Mouse (Mus musculus): ENCODE results near the gene Cflar.
A peak's percentile ranks its signal among the peaks of the same experiment; 100 is the strongest.
"Not testable (repeated sequence)": the region's sequence is repeated elsewhere in the genome, so short reads cannot be mapped to it uniquely, and the experiment has no call there.

The Cflar gene

GRCm38 (mm10) chr1:58711365-58712016 lies at the start of gene Cflar:
Gene Cflar (plus strand): TSS chr1:58711508.
- peak; percentile 85 for DNase-seq (ENCODE audit: low read depth)

- DNase-seq (ENCODE audit: low read depth), result not testable (repeated sequence)
These were observed 48.6 kb upstream of the Cflar start for GRCm38 (mm10) chr1:58662671-58663070.

GRCm38 (mm10) chr1:58663365-58663764 lies 47.9 kb upstream of the Cflar start:
- peak; percentile 41 for DNase-seq (ENCODE audit: low read depth)

GRCm38 (mm10) chr1:58668191-58668590 lies 43.1 kb upstream of the Cflar start:
- no peak for DNase-seq (ENCODE audit: low read depth)

- not testable (repeated sequence) for DNase-seq (ENCODE audit: low read depth)
These were observed 41.7 kb upstream of the Cflar start for GRCm38 (mm10) chr1:58669635-58670034.

- no peak for DNase-seq (ENCODE audit: low read depth)
These were observed 39.2 kb upstream of the Cflar start for GRCm38 (mm10) chr1:58672116-58672515.

GRCm38 (mm10) chr1:58675011-58675410 lies 36.3 kb upstream of the Cflar start:
- no peak for DNase-seq (ENCODE audit: low read depth)

GRCm38 (mm10) chr1:58677575-58677974 lies 33.7 kb upstream of the Cflar start:
- DNase-seq (ENCODE audit: low read depth), result peak; percentile 74

GRCm38 (mm10) chr1:58678412-58678811 lies 32.9 kb upstream of the Cflar start:
- DNase-seq (ENCODE audit: low read depth), result peak; percentile 66

GRCm38 (mm10) chr1:58689426-58689825 lies 21.9 kb upstream of the Cflar start:
- no peak for DNase-seq (ENCODE audit: low read depth)

- no peak for DNase-seq (ENCODE audit: low read depth)
These were observed 21.1 kb upstream of the Cflar start for GRCm38 (mm10) chr1:58690006-58690744.

GRCm38 (mm10) chr1:58690834-58691488 lies 20.3 kb upstream of the Cflar start:
- DNase-seq (ENCODE audit: low read depth), result not testable (repeated sequence)

- DNase-seq (ENCODE audit: low read depth), result not testable (repeated sequence)
These were observed 19.6 kb upstream of the Cflar start for GRCm38 (mm10) chr1:58691718-58692117.

- no peak for DNase-seq (ENCODE audit: low read depth)
These were observed 17.6 kb upstream of the Cflar start for GRCm38 (mm10) chr1:58693696-58694095.

GRCm38 (mm10) chr1:58695810-58696209 lies 15.5 kb upstream of the Cflar start, which contains the start of gene Als2cr12:
Gene Als2cr12 (minus strand): TSS chr1:58695989.
- DNase-seq (ENCODE audit: low read depth), result not testable (repeated sequence)

GRCm38 (mm10) chr1:58697607-58698006 lies 13.7 kb upstream of the Cflar start:
- peak; percentile 79 for DNase-seq (ENCODE audit: low read depth)

- no peak for DNase-seq (ENCODE audit: low read depth)
These were observed 12.5 kb upstream of the Cflar start for GRCm38 (mm10) chr1:58698781-58699180.

- DNase-seq (ENCODE audit: low read depth), result no peak
These were observed 11.3 kb upstream of the Cflar start for GRCm38 (mm10) chr1:58699988-58700387.

GRCm38 (mm10) chr1:58700580-58701162 lies 10.6 kb upstream of the Cflar start:
- not testable (repeated sequence) for DNase-seq (ENCODE audit: low read depth)

- not testable (repeated sequence) for DNase-seq (ENCODE audit: low read depth)
These were observed 1.3 kb upstream of the Cflar start for GRCm38 (mm10) chr1:58710043-58710442.

GRCm38 (mm10) chr1:58710711-58711364 lies 470 bp upstream of the Cflar start:
- DNase-seq (ENCODE audit: low read depth), result peak; percentile 85
